15 mouse cellular contexts compared by ENCODE assay signal in the genomic region with DNA sequence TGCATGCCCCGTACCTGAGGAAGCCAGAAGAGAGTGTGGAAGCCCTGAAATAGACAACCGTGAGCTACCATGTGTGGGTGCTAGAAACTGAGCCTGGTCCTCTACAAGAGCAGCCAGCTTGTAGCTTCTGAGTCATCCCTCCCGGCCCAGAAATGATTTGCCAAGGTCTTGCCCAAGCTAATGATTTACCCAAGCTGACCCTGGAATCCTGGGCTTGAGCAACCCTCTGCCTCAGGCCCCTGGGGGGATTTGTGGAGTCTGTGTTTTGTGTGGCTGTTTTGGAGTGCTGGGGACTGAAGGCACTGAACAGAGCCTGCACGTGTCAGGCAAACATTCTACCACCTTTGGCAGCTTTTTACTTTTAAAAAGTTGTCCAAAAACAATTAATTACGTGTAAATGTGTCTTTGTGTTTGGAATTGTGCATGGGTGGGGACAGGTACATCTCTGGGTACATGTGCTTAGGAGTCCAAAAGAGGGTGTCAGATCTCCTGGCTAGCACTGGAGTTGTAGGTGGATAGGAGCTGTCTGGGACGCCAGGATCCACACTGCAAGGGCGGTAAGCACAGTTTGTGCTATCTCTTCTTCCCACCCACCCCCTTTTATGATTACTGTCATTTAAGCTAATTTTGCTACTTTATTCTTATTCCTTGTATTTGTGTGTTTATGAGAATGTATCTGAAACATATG. TPM values are rescaled to one million over a fixed set of nuclear protein-coding genes. Genes with fewer than 3 reads are reported as not detected.
DNase-seq lines count a peak whose midpoint lies in the region; ATAC-seq lines count a peak whose summit lies in the region.
"Had no signal": no experiment of that assay in that cellular context is flagged by ENCODE, and none has a peak within 500 bp of the region (broad histone marks: within the 10 kb centered on the region; RNA-seq: fewer than 3 reads in every experiment).

No protein-coding gene starts in this region.

- 87% methylated on average over 7 of the region's 7 CpGs for WGBS in midbrain, embryonic 15.5 days

- no peak overlapping the region for H3K27ac ChIP-seq in midbrain, embryonic 15.5 days
- H3K27ac ChIP-seq: hindbrain, embryonic 12.5 days had no signal

- no peak overlapping the region for H3K4me3 ChIP-seq in midbrain, embryonic 15.5 days
- H3K4me3 ChIP-seq: hindbrain, embryonic 12.5 days; megakaryocyte, embryonic 14.5 days; myocyte had no signal

- no peak overlapping the region for H3K4me2 ChIP-seq in midbrain, embryonic 15.5 days
- H3K4me2 ChIP-seq: hindbrain, embryonic 12.5 days had no signal

- ATAC-seq in midbrain, embryonic 15.5 days (replicated peaks), result no peak
- ATAC-seq in activated CD4-positive, CD25-positive, alpha-beta regulatory T cell, adult 4 months, result no peak

- intact Hi-C loops in gastrocnemius, postnatal 36 days (cut with DNase I), result no loop called here

- no peaks in the 10 kb centered on the region for H3K9me3 ChIP-seq in midbrain, embryonic 15.5 days
- H3K9me3 ChIP-seq: hindbrain, embryonic 12.5 days; megakaryocyte, embryonic 14.5 days had no signal

- H3K4me1 ChIP-seq in midbrain, embryonic 15.5 days, result peaks cover 26% of the 10 kb centered on the region
- H3K4me1 ChIP-seq: megakaryocyte, embryonic 14.5 days had no signal

- H3K9ac ChIP-seq in midbrain, embryonic 15.5 days, result no peak overlapping the region
- H3K9ac ChIP-seq: hindbrain, embryonic 12.5 days had no signal

- H3K27me3 ChIP-seq in midbrain, embryonic 15.5 days (replicated peaks), result no peaks in the 10 kb centered on the region
- H3K27me3 ChIP-seq: CH12.LX; hindbrain, embryonic 12.5 days had no signal

- H3K36me3 ChIP-seq in midbrain, embryonic 15.5 days (replicated peaks), result no peaks in the 10 kb centered on the region
- H3K36me3 ChIP-seq: hindbrain, embryonic 12.5 days had no signal

- DNase-seq in 416B (ENCODE audit: low read depth), result peak; percentile 42
- DNase-seq in adrenal gland, postnatal 10 days, result peak; percentile 77
- DNase-seq in kidney, adult 18-20 months, result peak; percentile 64
- DNase-seq in kidney, postnatal 4 days, result peak; percentile 67 to 78
- no peak for DNase-seq in left cerebral cortex, adult 9 months (ENCODE audit: low spot score in 2 of 2)
- no peak for DNase-seq in gastrocnemius, postnatal 36 days

RNA-seq across cellular contexts. Expression of a gene that starts 1.4 kb away (rescaled TPM):
- 1 to 10 TPM; 3.0 to 4.7 TPM for total RNA-seq in adrenal gland, postnatal 10 days (2021)
- polyA plus RNA-seq in midbrain, embryonic 15.5 days (2015; fragmentation: Nextera tagmentation; extraction: Ambion mirVana), result 11.2 and 12.9 TPM in 2 replicates
- total RNA-seq in gastrocnemius, postnatal 36 days (2021), result 1 to 10 TPM; 1.4 to 1.5 TPM
- 1 to 10 TPM; 2.9 to 3.6 TPM for polyA plus RNA-seq in activated CD4-positive, CD25-positive, alpha-beta regulatory T cell, adult 4 months (2017; shearing (Covaris generic))

RNA-seq across cellular contexts. Expression of a gene that starts 22.4 kb away (rescaled TPM):
- not detected for total RNA-seq in adrenal gland, postnatal 10 days (2021)
- polyA plus RNA-seq in midbrain, embryonic 15.5 days (2015; fragmentation: Nextera tagmentation; extraction: Ambion mirVana), result not detected in 2 replicates
- total RNA-seq in gastrocnemius, postnatal 36 days (2021), result not detected
- polyA plus RNA-seq in activated CD4-positive, CD25-positive, alpha-beta regulatory T cell, adult 4 months (2017; shearing (Covaris generic)), result not detected
- total RNA-seq: CH12.LX had no signal
- polyA plus RNA-seq: heart, embryonic 14.5 days; hindbrain, embryonic 12.5 days; limb, embryonic 14.5 days; myocyte; testis, adult 2 months had no signal

RNA-seq across cellular contexts. Expression of a gene that starts 22.5 kb away (rescaled TPM):
- not detected for total RNA-seq in adrenal gland, postnatal 10 days (2021)
- 1.0 and 1.1 TPM in 2 replicates for polyA plus RNA-seq in midbrain, embryonic 15.5 days (2015; fragmentation: Nextera tagmentation; extraction: Ambion mirVana)
- total RNA-seq in gastrocnemius, postnatal 36 days (2021), result not detected
- polyA plus RNA-seq in activated CD4-positive, CD25-positive, alpha-beta regulatory T cell, adult 4 months (2017; shearing (Covaris generic)), result not detected
- total RNA-seq: CH12.LX had no signal

RNA-seq across cellular contexts. Expression of a gene that starts 27.0 kb away (rescaled TPM):
- 10 to 100 TPM; 19.2 to 19.9 TPM for total RNA-seq in adrenal gland, postnatal 10 days (2021)
- polyA plus RNA-seq in midbrain, embryonic 15.5 days (2015; fragmentation: Nextera tagmentation; extraction: Ambion mirVana), result 50.7 and 51.4 TPM in 2 replicates
- 10 to 100 TPM; 15.3 to 19.5 TPM for total RNA-seq in gastrocnemius, postnatal 36 days (2021)
- 10 to 100 TPM; 17.6 to 20.6 TPM for polyA plus RNA-seq in activated CD4-positive, CD25-positive, alpha-beta regulatory T cell, adult 4 months (2017; shearing (Covaris generic))

RNA-seq across cellular contexts. Expression of a gene that starts 35.0 kb away (rescaled TPM):
- 10 to 100 TPM; 15.3 to 16.6 TPM for total RNA-seq in adrenal gland, postnatal 10 days (2021)
- polyA plus RNA-seq in midbrain, embryonic 15.5 days (2015; fragmentation: Nextera tagmentation; extraction: Ambion mirVana), result 5.7 and 7.6 TPM in 2 replicates
- total RNA-seq in gastrocnemius, postnatal 36 days (2021), result 1 to 10 TPM in 1 of 2 experiments, under 1 TPM in 1; 0.62 to 1.0 TPM
- 1 to 10 TPM; 3.8 to 4.0 TPM for polyA plus RNA-seq in activated CD4-positive, CD25-positive, alpha-beta regulatory T cell, adult 4 months (2017; shearing (Covaris generic))

Comparison
In these comparisons a context has a peak if more than half of its experiments do, and no peak if none do; other contexts are left out.
1. DNase-seq: peak in 416B (single experiment), adrenal gland, postnatal 10 days (single experiment), kidney, adult 18-20 months (single experiment) and kidney, postnatal 4 days (2 of 2); none in left cerebral cortex, adult 9 months (0 of 2) and gastrocnemius, postnatal 36 days (0 of 2).